Mouse (Mus musculus) brain, adult 2 months (tissue): Measurements from ENCODE around the gene Tagap1.
"Not testable (repeated sequence)": the region's sequence is repeated elsewhere in the genome, so short reads cannot be mapped to it uniquely, and the experiment has no call there.

Experiments
- DNase-seq: peaks from one replicate; pipeline ENCODE4 v3.0.0; 2011; ENCODE audit warnings: low read depth, low spot score

Gene Tagap1

GRCm38 (mm10) chr17:6960776-6961175, at the start of gene Tagap1:
Tagap1 (minus strand) TSS chr17:6961156.
- DNase-seq = peak; percentile 11

GRCm38 (mm10) chr17:7009901-7010300, 48.9 kb upstream of the Tagap1 start:
- DNase-seq = not testable (repeated sequence)

GRCm38 (mm10) chr17:7009440-7009839, 48.5 kb upstream of the Tagap1 start:
- DNase-seq = not testable (repeated sequence)

- DNase-seq = not testable (repeated sequence)
Measured at GRCm38 (mm10) chr17:7008885-7009284, 47.9 kb upstream of the Tagap1 start.

- DNase-seq = not testable (repeated sequence)
Measured at GRCm38 (mm10) chr17:7005646-7006045, 44.7 kb upstream of the Tagap1 start.

GRCm38 (mm10) chr17:7003392-7003791, 42.4 kb upstream of the Tagap1 start:
- DNase-seq = not testable (repeated sequence)

GRCm38 (mm10) chr17:7001790-7002585, 41.0 kb upstream of the Tagap1 start:
- not testable (repeated sequence) for DNase-seq

GRCm38 (mm10) chr17:6997778-6998490, 37.0 kb upstream of the Tagap1 start:
- DNase-seq = not testable (repeated sequence)

- not testable (repeated sequence) for DNase-seq
Measured at GRCm38 (mm10) chr17:6996826-6997225, 35.9 kb upstream of the Tagap1 start.

- DNase-seq = not testable (repeated sequence)
Measured at GRCm38 (mm10) chr17:6995504-6995903, 34.5 kb upstream of the Tagap1 start.

GRCm38 (mm10) chr17:6986118-6986517, 25.2 kb upstream of the Tagap1 start:
- DNase-seq = not testable (repeated sequence)

GRCm38 (mm10) chr17:6980144-6980543, 19.2 kb upstream of the Tagap1 start:
- DNase-seq = not testable (repeated sequence)

GRCm38 (mm10) chr17:6979380-6979779, 18.4 kb upstream of the Tagap1 start:
- DNase-seq = not testable (repeated sequence)

GRCm38 (mm10) chr17:6978287-6979248, 17.6 kb upstream of the Tagap1 start, which contains the start of gene Gm49721:
Gm49721 (plus strand) TSS chr17:6978904.
- peak; percentile 15 for DNase-seq

- not testable (repeated sequence) for DNase-seq
Measured at GRCm38 (mm10) chr17:6974985-6975384, 14.0 kb upstream of the Tagap1 start.

GRCm38 (mm10) chr17:6972836-6973396, 12.0 kb upstream of the Tagap1 start:
- DNase-seq = not testable (repeated sequence)

GRCm38 (mm10) chr17:6971238-6971637, 10.3 kb upstream of the Tagap1 start:
- not testable (repeated sequence) for DNase-seq

- DNase-seq = not testable (repeated sequence)
Measured at GRCm38 (mm10) chr17:6970334-6970733, 9.4 kb upstream of the Tagap1 start, which contains the start of gene Rnaset2b. Rnaset2b (plus strand) TSS chr17:6970634.

- not testable (repeated sequence) for DNase-seq
Measured at GRCm38 (mm10) chr17:6967673-6968072, 6.7 kb upstream of the Tagap1 start.

- DNase-seq = peak; percentile 41
Measured at GRCm38 (mm10) chr17:6965364-6965763, 4.4 kb upstream of the Tagap1 start.

- not testable (repeated sequence) for DNase-seq
Measured at GRCm38 (mm10) chr17:6962936-6963335, 2.0 kb upstream of the Tagap1 start.
